23 mouse cellular contexts compared by ENCODE assay signal in genomic region chr13:42228849-42229248, GRCm38 (mm10).
"Had no signal": no experiment of that assay in that cellular context is flagged by ENCODE, and none has a peak within 500 bp of the region (broad histone marks: within the 10 kb centered on the region; RNA-seq: fewer than 3 reads in every experiment).

No protein-coding gene starts in this region.

- H3K36me3 ChIP-seq: heart, embryonic 13.5 days; heart, embryonic 15.5 days; hindbrain, embryonic 13.5 days; hindbrain, embryonic 15.5 days; limb, embryonic 13.5 days; limb, embryonic 15.5 days; liver, embryonic 12.5 days had no signal

- ATAC-seq: hindbrain, postnatal 0 days; liver, embryonic 12.5 days had no signal

- H3K9ac ChIP-seq: heart, embryonic 13.5 days; heart, embryonic 15.5 days; hindbrain, embryonic 13.5 days; hindbrain, embryonic 15.5 days; limb, embryonic 13.5 days; limb, embryonic 15.5 days; liver, embryonic 12.5 days; liver, embryonic 14.5 days had no signal

- H3K27ac ChIP-seq: heart, adult 2 months; heart, embryonic 13.5 days; heart, embryonic 15.5 days; hindbrain, embryonic 13.5 days; hindbrain, embryonic 15.5 days; hindbrain, postnatal 0 days; layer of hippocampus, adult 2 months; left cerebral cortex, adult 2 months; limb, embryonic 13.5 days; limb, embryonic 15.5 days; liver, embryonic 12.5 days; liver, embryonic 14.5 days had no signal

- H3K4me3 ChIP-seq: heart, adult 2 months; heart, embryonic 13.5 days; heart, embryonic 15.5 days; hindbrain, embryonic 13.5 days; hindbrain, embryonic 15.5 days; layer of hippocampus, adult 2 months; left cerebral cortex, adult 2 months; limb, embryonic 13.5 days; limb, embryonic 15.5 days; liver, embryonic 12.5 days had no signal

- H3K27me3 ChIP-seq: heart, embryonic 13.5 days; heart, embryonic 15.5 days; hindbrain, embryonic 13.5 days; hindbrain, embryonic 15.5 days; limb, embryonic 13.5 days; limb, embryonic 15.5 days; liver, embryonic 12.5 days had no signal

- DNase-seq: gastrocnemius, postnatal 14 days; gastrocnemius, postnatal 36 days; heart, adult 11 months; heart, adult 2 months; heart, postnatal 14 days; heart, postnatal 36 days; kidney, adult 18-20 months; kidney, adult 8-10 months; kidney, postnatal 10 days; kidney, postnatal 25 days; kidney, postnatal 4 days had no signal

- H3K4me1 ChIP-seq: heart, embryonic 15.5 days; hindbrain, embryonic 13.5 days; hindbrain, embryonic 15.5 days; limb, embryonic 15.5 days; liver, embryonic 12.5 days had no signal

- H3K9me3 ChIP-seq: heart, embryonic 13.5 days; heart, embryonic 15.5 days; hindbrain, embryonic 13.5 days; hindbrain, embryonic 15.5 days; limb, embryonic 13.5 days; limb, embryonic 15.5 days; liver, embryonic 12.5 days had no signal

- H3K4me2 ChIP-seq: heart, embryonic 11.5 days; heart, embryonic 13.5 days; heart, embryonic 15.5 days; hindbrain, embryonic 13.5 days; hindbrain, embryonic 15.5 days; limb, embryonic 13.5 days; limb, embryonic 15.5 days; liver, embryonic 12.5 days had no signal
